In genomic region chr2:105608756-105609155, GRCm38 (mm10) we compare ENCODE assay signal across 32 mouse cellular contexts. TPM values are rescaled to one million over a fixed set of nuclear protein-coding genes. Genes with fewer than 3 reads are reported as not detected.
DNase-seq lines count a peak whose midpoint lies in the region; ATAC-seq and TF ChIP-seq lines count a peak whose summit lies in the region.
"Had no signal": no experiment of that assay in that cellular context is flagged by ENCODE, and none has a peak within 500 bp of the region (broad histone marks: within the 10 kb centered on the region; RNA-seq: fewer than 3 reads in every experiment).

No protein-coding gene starts in this region.

- no peak for TF ChIP-seq EP300 in lung, postnatal 0 days (IDR thresholded peaks at IDR 0.05)

- no peak overlapping the region for H3K9ac ChIP-seq in hindbrain, postnatal 0 days (replicated peaks; ENCODE audit: low read length)
- no peak overlapping the region for H3K9ac ChIP-seq in hindbrain, embryonic 16.5 days (ENCODE audit: low read depth, low read length)
- no peak overlapping the region for H3K9ac ChIP-seq in lung, postnatal 0 days (replicated peaks; ENCODE audit: low read depth)
- H3K9ac ChIP-seq: heart, embryonic 13.5 days; hindbrain, embryonic 12.5 days; liver, embryonic 15.5 days; midbrain, embryonic 13.5 days; neural tube, embryonic 13.5 days had no signal

- no peak overlapping the region for H3K27ac ChIP-seq in cerebellum, adult 2 months (ENCODE audit: insufficient read depth, low read length)
- peak overlapping the region; percentile 34; the same call in 1 of the 2 replicates for H3K27ac ChIP-seq in hindbrain, postnatal 0 days
- no peak overlapping the region for H3K27ac ChIP-seq in hindbrain, embryonic 16.5 days (ENCODE audit: low read depth, low read length)
- H3K27ac ChIP-seq in lung, postnatal 0 days (ENCODE audit: low read length), result no peak overlapping the region
- no peak overlapping the region for H3K27ac ChIP-seq in embryonic facial prominence, embryonic 10.5 days (replicated peaks)
- H3K27ac ChIP-seq: heart, embryonic 13.5 days; hindbrain, embryonic 12.5 days; layer of hippocampus, adult 2 months; left cerebral cortex, adult 2 months; liver, embryonic 15.5 days; midbrain, embryonic 13.5 days; neural tube, embryonic 13.5 days; stomach, postnatal 0 days had no signal

- no peaks in the 10 kb centered on the region for H3K9me3 ChIP-seq in hindbrain, postnatal 0 days (ENCODE audit: low read length)
- H3K9me3 ChIP-seq in hindbrain, embryonic 16.5 days (ENCODE audit: control insufficient read depth, low read length), result no peaks in the 10 kb centered on the region
- no peaks in the 10 kb centered on the region for H3K9me3 ChIP-seq in lung, postnatal 0 days (ENCODE audit: low read length)
- no peaks in the 10 kb centered on the region for H3K9me3 ChIP-seq in embryonic facial prominence, embryonic 10.5 days
- H3K9me3 ChIP-seq: G1E; heart, embryonic 13.5 days; hindbrain, embryonic 12.5 days; liver, embryonic 15.5 days; midbrain, embryonic 13.5 days; neural tube, embryonic 13.5 days had no signal

- TF ChIP-seq POLR2A in cerebellum, adult 2 months (IDR thresholded peaks at IDR 0.05; ENCODE audit: borderline replicate concordance, insufficient read depth, low read length), result no peak

- no peaks in the 10 kb centered on the region for H3K36me3 ChIP-seq in hindbrain, postnatal 0 days (ENCODE audit: insufficient read depth, low read length)
- no peaks in the 10 kb centered on the region for H3K36me3 ChIP-seq in hindbrain, embryonic 16.5 days (ENCODE audit: control insufficient read depth, insufficient read depth, low read length)
- H3K36me3 ChIP-seq in lung, postnatal 0 days (ENCODE audit: insufficient read depth, low read length), result no peaks in the 10 kb centered on the region
- no peaks in the 10 kb centered on the region for H3K36me3 ChIP-seq in embryonic facial prominence, embryonic 10.5 days (replicated peaks)
- H3K36me3 ChIP-seq: G1E; heart, embryonic 13.5 days; hindbrain, embryonic 12.5 days; liver, embryonic 15.5 days; midbrain, embryonic 13.5 days; neural tube, embryonic 13.5 days had no signal

- TF ChIP-seq CTCF in cerebellum, adult 2 months (IDR thresholded peaks at IDR 0.05; ENCODE audit: borderline replicate concordance, insufficient read depth, low read depth, low read length), result no peak
- no peak for TF ChIP-seq CTCF in hindbrain, postnatal 0 days (IDR thresholded peaks at IDR 0.05; ENCODE audit: low read depth)
- TF ChIP-seq CTCF in lung, postnatal 0 days (IDR thresholded peaks at IDR 0.05), result no peak

- peaks cover 17% of the 10 kb centered on the region for H3K4me1 ChIP-seq in cerebellum, adult 2 months (ENCODE audit: control insufficient read depth, insufficient read depth, low read length)
- H3K4me1 ChIP-seq in hindbrain, postnatal 0 days (ENCODE audit: insufficient read depth, low read length), result peaks cover 15% of the 10 kb centered on the region
- H3K4me1 ChIP-seq in hindbrain, embryonic 16.5 days (ENCODE audit: control insufficient read depth, insufficient read depth, low read depth, low read length), result peaks cover 19% of the 10 kb centered on the region
- no peaks in the 10 kb centered on the region for H3K4me1 ChIP-seq in lung, postnatal 0 days (ENCODE audit: insufficient read depth, low read depth, low read length)
- H3K4me1 ChIP-seq in embryonic facial prominence, embryonic 10.5 days, result peaks cover 37% of the 10 kb centered on the region
- H3K4me1 ChIP-seq: liver, embryonic 15.5 days had no signal

- no peaks in the 10 kb centered on the region for H3K27me3 ChIP-seq in cerebellum, adult 2 months (ENCODE audit: control insufficient read depth, insufficient read depth, low read length)
- no peaks in the 10 kb centered on the region for H3K27me3 ChIP-seq in hindbrain, postnatal 0 days (ENCODE audit: insufficient read depth, low read length)
- H3K27me3 ChIP-seq in hindbrain, embryonic 16.5 days (replicated peaks; ENCODE audit: control insufficient read depth, insufficient read depth, low read length), result peaks cover 4% of the 10 kb centered on the region
- no peaks in the 10 kb centered on the region for H3K27me3 ChIP-seq in lung, postnatal 0 days (replicated peaks; ENCODE audit: insufficient read depth, low read length)
- peaks cover 85% of the 10 kb centered on the region for H3K27me3 ChIP-seq in embryonic facial prominence, embryonic 10.5 days (replicated peaks; ENCODE audit: low read depth, poor library complexity, severe bottlenecking)

- H3K4me2 ChIP-seq in hindbrain, postnatal 0 days (ENCODE audit: low read depth, low read length), result no peak overlapping the region
- no peak overlapping the region for H3K4me2 ChIP-seq in hindbrain, embryonic 16.5 days (ENCODE audit: low read length)
- H3K4me2 ChIP-seq in lung, postnatal 0 days (replicated peaks; ENCODE audit: low read depth, low read length), result no peak overlapping the region
- H3K4me2 ChIP-seq: heart, embryonic 13.5 days; hindbrain, embryonic 12.5 days; liver, embryonic 15.5 days; midbrain, embryonic 13.5 days; neural tube, embryonic 13.5 days had no signal

- WGBS in cerebellum, adult 2 months, result 43% methylated on average over 7 of the region's 7 CpGs
- 60% methylated on average over 7 of the region's 7 CpGs for WGBS in hindbrain, postnatal 0 days
- 70% methylated on average over 7 of the region's 7 CpGs for WGBS in hindbrain, embryonic 16.5 days
- 48% methylated on average over 7 of the region's 7 CpGs for WGBS in lung, postnatal 0 days
- 76% methylated on average over 7 of the region's 7 CpGs for WGBS in embryonic facial prominence, embryonic 10.5 days

- H3K4me3 ChIP-seq in cerebellum, adult 2 months (replicated peaks; ENCODE audit: insufficient read depth, low read depth, low read length), result no peak overlapping the region
- no peak overlapping the region for H3K4me3 ChIP-seq in hindbrain, postnatal 0 days (ENCODE audit: low read length)
- no peak overlapping the region for H3K4me3 ChIP-seq in hindbrain, embryonic 16.5 days (ENCODE audit: low read length)
- H3K4me3 ChIP-seq in lung, postnatal 0 days (ENCODE audit: low read depth, low read length), result no peak overlapping the region
- H3K4me3 ChIP-seq in embryonic facial prominence, embryonic 10.5 days, result no peak overlapping the region
- H3K4me3 ChIP-seq: erythroblast, embryonic 14.5 days; heart, embryonic 13.5 days; hindbrain, embryonic 12.5 days; layer of hippocampus, adult 2 months; left cerebral cortex, adult 2 months; liver, embryonic 15.5 days; midbrain, embryonic 13.5 days; neural tube, embryonic 13.5 days had no signal

- peak; percentile 25 to 42 for DNase-seq in cerebellum, adult 2 months
- DNase-seq in cerebellum, adult 8-10 months, result no peak
- DNase-seq in hindbrain, postnatal 0 days (ENCODE audit: low spot score), result no peak
- DNase-seq in lung, postnatal 0 days (ENCODE audit: low spot score), result peak; percentile 7
- no peak for DNase-seq in lung, postnatal 4 days
- peak; percentile 61 for DNase-seq in cerebellum, postnatal 14 days
- no peak for DNase-seq in embryonic facial prominence, embryonic 10.5 days (ENCODE audit: low spot score)
- DNase-seq: adrenal gland, postnatal 10 days; heart, postnatal 14 days; kidney, adult 11 months; kidney, postnatal 36 days; liver; thymus, adult 2 months; thymus, postnatal 36 days had no signal

- ATAC-seq in hindbrain, postnatal 0 days, result peak; percentile 18; the same call in 1 of the 2 replicates
- ATAC-seq in hindbrain, embryonic 16.5 days, result no peak
- ATAC-seq in lung, postnatal 0 days, result peak; percentile 49; the same call in 1 of the 2 replicates
- ATAC-seq: inflammation-experienced regulatory T-cells, adult 6 months; midbrain, embryonic 13.5 days had no signal

RNA-seq across cellular contexts. Expression of gene Pax6, which starts 59.9 kb away (rescaled TPM):
- 84.5 and 103 TPM in 2 replicates for polyA plus RNA-seq in cerebellum, adult 2 months (2012; rRNA removed)
- 88.7 and 136 TPM in 2 replicates for total RNA-seq in hindbrain, postnatal 0 days (2014; rRNA removed)
- polyA plus RNA-seq in hindbrain, postnatal 0 days (2015; fragmentation: Nextera tagmentation; extraction: Ambion mirVana), result 68.7 and 82.3 TPM in 2 replicates
- 40.7 and 43.8 TPM in 2 replicates for polyA plus RNA-seq in hindbrain, embryonic 16.5 days (2015; fragmentation: Nextera tagmentation; extraction: Ambion mirVana)
- not detected in 2 replicates for polyA plus RNA-seq in lung, postnatal 0 days (2015; fragmentation: Nextera tagmentation; extraction: Ambion mirVana)
- 13.0 and 22.3 TPM in 2 replicates for polyA plus RNA-seq in embryonic facial prominence, embryonic 10.5 days (2016; fragmentation: Nextera tagmentation; extraction: Ambion mirVana)
- total RNA-seq: common myeloid progenitor, adult 5-6 weeks; gastrocnemius, postnatal 10 days; heart, adult 8-10 months; heart, postnatal 14 days; megakaryocyte, adult 5-6 weeks had no signal
- polyA plus RNA-seq: gonadal fat pad, adult 2 months; liver, embryonic 15.5 days; lung, embryonic 16.5 days had no signal

Comparison
In these comparisons a context has a peak if more than half of its experiments do, and no peak if none do; other contexts are left out.
1. DNase-seq: peak in cerebellum, adult 2 months (2 of 2), lung, postnatal 0 days (single experiment) and cerebellum, postnatal 14 days (2 of 2); none in cerebellum, adult 8-10 months (single experiment), hindbrain, postnatal 0 days (single experiment), lung, postnatal 4 days (0 of 2) and embryonic facial prominence, embryonic 10.5 days (single experiment).
2. RNA of gene Pax6, which starts 59.9 kb away (polyA plus RNA-seq): 84.5 to 103 TPM in cerebellum, adult 2 months, 68.7 to 82.3 TPM in hindbrain, postnatal 0 days, 40.7 to 43.8 TPM in hindbrain, embryonic 16.5 days and 13.0 to 22.3 TPM in embryonic facial prominence, embryonic 10.5 days; not detected in lung, postnatal 0 days; every median in the first group is over 10 times any median in the second.